Mouse (Mus musculus): ENCODE measurements around the gene Tm4sf20. TPM values are rescaled to one million over a fixed set of nuclear protein-coding genes. Genes with fewer than 3 reads are reported as not detected.

Gene Tm4sf20
- total RNA-seq, 2 experiments from 2014 or later = not detected

GRCm38 (mm10) chr1:82779388-82779966 lies 11.2 kb upstream of the Tm4sf20 start:
- no peak for DNase-seq (ENCODE audit: low spot score in 2 of 2)

GRCm38 (mm10) chr1:82775293-82775692 lies 7.0 kb upstream of the Tm4sf20 start:
- DNase-seq (ENCODE audit: low spot score in 2 of 2) = no peak

GRCm38 (mm10) chr1:82773208-82773607 lies 4.9 kb upstream of the Tm4sf20 start:
- DNase-seq (ENCODE audit: low spot score in 2 of 2) = no peak

GRCm38 (mm10) chr1:82772428-82772827 lies 4.2 kb upstream of the Tm4sf20 start:
- DNase-seq (ENCODE audit: low spot score in 2 of 2) = no peak

GRCm38 (mm10) chr1:82771022-82771586 lies 2.8 kb upstream of the Tm4sf20 start, which contains the start of gene Gm47791:
TSS of gene Gm47791 (minus strand) at chr1:82771243.
- no peak for DNase-seq (ENCODE audit: low spot score in 2 of 2)

- no peak for DNase-seq (ENCODE audit: low spot score in 2 of 2)
These were observed 1.6 kb downstream of the Tm4sf20 start for GRCm38 (mm10) chr1:82766641-82767040.

GRCm38 (mm10) chr1:82766227-82766626 lies 2.0 kb downstream of the Tm4sf20 start:
- DNase-seq (ENCODE audit: low spot score in 2 of 2) = no peak

GRCm38 (mm10) chr1:82762274-82762673 lies 6.0 kb downstream of the Tm4sf20 start:
- no peak for DNase-seq (ENCODE audit: low spot score in 2 of 2)

- no peak for DNase-seq (ENCODE audit: low spot score in 2 of 2)
These were observed 6.6 kb downstream of the Tm4sf20 start for GRCm38 (mm10) chr1:82761454-82762169.

GRCm38 (mm10) chr1:82759520-82759919 lies 8.7 kb downstream of the Tm4sf20 start:
- DNase-seq (ENCODE audit: low spot score in 2 of 2) = no peak

- no peak for DNase-seq (ENCODE audit: low spot score in 2 of 2)
These were observed 20.4 kb downstream of the Tm4sf20 start for GRCm38 (mm10) chr1:82747714-82748452.

GRCm38 (mm10) chr1:82746408-82746807 lies 21.9 kb downstream of the Tm4sf20 start:
- no peak for DNase-seq (ENCODE audit: low spot score in 2 of 2)

GRCm38 (mm10) chr1:82743962-82744361 lies 24.3 kb downstream of the Tm4sf20 start:
- DNase-seq (ENCODE audit: low spot score in 2 of 2) = no peak

GRCm38 (mm10) chr1:82741539-82741938 lies 26.7 kb downstream of the Tm4sf20 start:
- DNase-seq (ENCODE audit: low spot score in 2 of 2) = peak in 1 of 2 experiments; percentile 13

- no peak for DNase-seq (ENCODE audit: low spot score in 2 of 2)
These were observed 30.2 kb downstream of the Tm4sf20 start for GRCm38 (mm10) chr1:82738066-82738465.

GRCm38 (mm10) chr1:82733357-82733756 lies 34.9 kb downstream of the Tm4sf20 start:
- no peak for DNase-seq (ENCODE audit: low spot score in 2 of 2)

GRCm38 (mm10) chr1:82726482-82726881 lies 41.8 kb downstream of the Tm4sf20 start:
- no peak for DNase-seq (ENCODE audit: low spot score in 2 of 2)

- DNase-seq (ENCODE audit: low spot score in 2 of 2) = no peak
These were observed 42.4 kb downstream of the Tm4sf20 start for GRCm38 (mm10) chr1:82725875-82726185.

- DNase-seq (ENCODE audit: low spot score in 2 of 2) = no peak
These were observed 43.0 kb downstream of the Tm4sf20 start for GRCm38 (mm10) chr1:82725026-82725874.

GRCm38 (mm10) chr1:82724339-82725025 lies 43.8 kb downstream of the Tm4sf20 start, which contains the start of gene Mff:
TSS of gene Mff (plus strand) at chr1:82724890.
- DNase-seq (ENCODE audit: low spot score in 2 of 2) = peak; percentile 95 to 96

All from left cerebral cortex, adult 18-20 months (tissue).